Mouse (Mus musculus) gastrocnemius, postnatal 10 days (tissue): ENCODE measurements around the gene Gpc6. TPM values are rescaled to one million over a fixed set of nuclear protein-coding genes. Genes with fewer than 3 reads are reported as not detected.
"Not testable (repeated sequence)": the region's sequence is repeated elsewhere in the genome, so short reads cannot be mapped to it uniquely, and the experiment has no call there.

Source experiments
- DNase-seq: peaks from one replicate; pipeline ENCODE4 v3.0.0; 2021; ENCODE audit warnings: mixed read lengths
- total RNA-seq, 2 experiments: library from RNA; stranded (reverse); gene quantifications; 2 replicates each; pipeline ENCODE4 v1.2.3; 2021

Gpc6 gene
- total RNA-seq, 2 experiments from 2014 or later = 14.4 to 17.5 TPM

GRCm38 (mm10) chr14:117369331-117369866 is 444.3 kb downstream of the Gpc6 start:
- no peak for DNase-seq

GRCm38 (mm10) chr14:117376822-117377376 is 451.8 kb downstream of the Gpc6 start:
- no peak for DNase-seq

GRCm38 (mm10) chr14:117379979-117380378 is 454.9 kb downstream of the Gpc6 start:
- no peak for DNase-seq

GRCm38 (mm10) chr14:117383188-117383587 is 458.1 kb downstream of the Gpc6 start:
- DNase-seq = no peak

GRCm38 (mm10) chr14:117384096-117384770 is 459.1 kb downstream of the Gpc6 start:
- no peak for DNase-seq

- no peak for DNase-seq
Measured at GRCm38 (mm10) chr14:117385731-117386270, 460.7 kb downstream of the Gpc6 start.

- no peak for DNase-seq
Measured at GRCm38 (mm10) chr14:117390794-117391320, 465.7 kb downstream of the Gpc6 start.

GRCm38 (mm10) chr14:117391412-117391811 is 466.3 kb downstream of the Gpc6 start:
- no peak for DNase-seq

GRCm38 (mm10) chr14:117397165-117397564 is 472.1 kb downstream of the Gpc6 start:
- no peak for DNase-seq

- DNase-seq = no peak
Measured at GRCm38 (mm10) chr14:117407824-117408524, 482.9 kb downstream of the Gpc6 start.

- DNase-seq = no peak
Measured at GRCm38 (mm10) chr14:117408525-117408835, 483.4 kb downstream of the Gpc6 start.

- DNase-seq = no peak
Measured at GRCm38 (mm10) chr14:117409778-117410177, 484.7 kb downstream of the Gpc6 start.

GRCm38 (mm10) chr14:117410511-117410910 is 485.4 kb downstream of the Gpc6 start:
- no peak for DNase-seq

GRCm38 (mm10) chr14:117415045-117415444 is 489.9 kb downstream of the Gpc6 start:
- no peak for DNase-seq

GRCm38 (mm10) chr14:117419561-117420218 is 494.6 kb downstream of the Gpc6 start:
- DNase-seq = no peak

GRCm38 (mm10) chr14:117421170-117421569 is 496.1 kb downstream of the Gpc6 start:
- no peak for DNase-seq

- no peak for DNase-seq
Measured at GRCm38 (mm10) chr14:117426116-117426515, 501.0 kb downstream of the Gpc6 start.

- DNase-seq = no peak
Measured at GRCm38 (mm10) chr14:117427776-117428175, 502.7 kb downstream of the Gpc6 start.

- no peak for DNase-seq
Measured at GRCm38 (mm10) chr14:117435739-117436138, 510.6 kb downstream of the Gpc6 start.

GRCm38 (mm10) chr14:117446675-117447231 is 521.6 kb downstream of the Gpc6 start:
- DNase-seq = not testable (repeated sequence)

- DNase-seq = no peak
Measured at GRCm38 (mm10) chr14:117451391-117451991, 526.4 kb downstream of the Gpc6 start.

GRCm38 (mm10) chr14:117452150-117452549 is 527.0 kb downstream of the Gpc6 start:
- no peak for DNase-seq
